Mouse (Mus musculus) lung, embryonic 14.5 days (tissue): ENCODE results near the gene Nlrp14. TPM values are rescaled to one million over a fixed set of nuclear protein-coding genes. Genes with fewer than 3 reads are reported as not detected.
"Not testable (repeated sequence)": the region's sequence is repeated elsewhere in the genome, so short reads cannot be mapped to it uniquely, and the experiment has no call there.

ENCODE experiments used
- ATAC-seq: fragments of 200-750 bp; cut with Nextera tagmentation; 2 replicates; pipeline ENCODE4 v1.8.0; 2017; ENCODE audit warnings: mild to moderate bottlenecking, moderate TSS enrichment, moderate library complexity; ENCODE audit not compliant: insufficient read depth
- DNase-seq: peaks from one replicate; pipeline ENCODE4 v3.0.0-alpha.2; 2015
- H3K27ac ChIP-seq: fragments of 300-500 bp; sonication (generic); 2 replicates; pipeline ENCODE4 v1.5.1; 2014; ENCODE audit warnings: low read depth, mild to moderate bottlenecking, moderate library complexity
- H3K27me3 ChIP-seq: fragments of 300-500 bp; sonication (generic); 2 replicates; pipeline ENCODE4 v1.6.1; 2014; ENCODE audit warnings: low read length, control low read depth; ENCODE audit not compliant: insufficient read depth
- H3K36me3 ChIP-seq: fragments of 300-500 bp; sonication (generic); 2 replicates; pipeline ENCODE4 v1.6.1; 2014; ENCODE audit warnings: control low read depth; ENCODE audit not compliant: insufficient read depth
- H3K4me1 ChIP-seq: fragments of 300-500 bp; sonication (generic); 2 replicates; pipeline ENCODE4 v1.6.1; 2014; ENCODE audit warnings: antibody characterized with exemption, control low read depth; ENCODE audit not compliant: insufficient read depth
- H3K4me2 ChIP-seq: fragments of 300-500 bp; sonication (generic); 2 replicates; pipeline ENCODE4 v1.6.1; 2014; ENCODE audit warnings: mild to moderate bottlenecking
- H3K4me3 ChIP-seq: fragments of 300-500 bp; sonication (generic); 2 replicates; pipeline ENCODE4 v1.5.1; 2014; ENCODE audit warnings: low read depth, low read length
- H3K9ac ChIP-seq: fragments of 300-500 bp; sonication (generic); 2 replicates; pipeline ENCODE4 v1.6.1; 2014
- H3K9me3 ChIP-seq: fragments of 300-500 bp; sonication (generic); 2 replicates; pipeline ENCODE4 v1.6.1; 2016; ENCODE audit warnings: low read depth, low read length, control low read depth
- CTCF ChIP-seq: IDR thresholded peaks from 2 replicates; pipeline ENCODE4 v1.5.1; 2016; ENCODE audit warnings: antibody characterized with exemption, low read depth
- WGBS: fragments of 180-500 bp; shearing (Covaris S2); extraction: QIAGEN DNeasy Blood & Tissue Kit; methylation state at CpG from one replicate; pipeline ENCODE4 v1.1.7; 2014; 5-methylcytosine and 5-hydroxymethylcytosine counted together
- polyA plus RNA-seq: library from polyadenylated mRNA; unstranded; fragments of >200 nt; fragmentation: Nextera tagmentation; extraction: Ambion mirVana; gene quantifications from 2 replicates; pipeline ENCODE4 v1.2.1, GENCODE M21; 2014

Nlrp14 gene
- not detected in 2 replicates for polyA plus RNA-seq

- Histone ChIP-seq H3K4me2 (no peak within 1 kb of the TSS), H3K36me3 (no peaks in the 10 kb centered on the region), H3K27me3 (no peaks in the 10 kb centered on the region), H3K27ac (no peak within 1 kb of the TSS), H3K9me3 (no peaks in the 10 kb centered on the region), H3K4me3 (no peak within 1 kb of the TSS), H3K9ac (no peak within 1 kb of the TSS), H3K4me1 (no peaks in the 10 kb centered on the region)
- no peak for ATAC-seq
- no peak for DNase-seq
- no peak for TF ChIP-seq CTCF
- 76% methylated on average over 10 of the region's 10 CpGs for WGBS
Measured at GRCm38 (mm10) chr7:107166690-107167089, at the start of gene Nlrp14. Gene Nlrp14, plus strand, starts transcription at chr7:107166990.

GRCm38 (mm10) chr7:107130983-107131382 lies 35.8 kb upstream of the Nlrp14 start, which contains the start of gene Olfr715:
Gene Olfr715, minus strand, starts transcription at chr7:107131083.
- not testable (repeated sequence) for H3K27ac ChIP-seq, H3K27me3 ChIP-seq, DNase-seq, H3K36me3 ChIP-seq, H3K4me1 ChIP-seq, H3K4me3 ChIP-seq, ATAC-seq, H3K4me2 ChIP-seq, H3K9ac ChIP-seq, H3K9me3 ChIP-seq
- WGBS: 68% methylated on average over 1 of the region's 3 CpGs

- H3K27me3 ChIP-seq, H3K4me3 ChIP-seq, H3K4me1 ChIP-seq, DNase-seq, H3K4me2 ChIP-seq, H3K36me3 ChIP-seq, H3K9ac ChIP-seq, H3K9me3 ChIP-seq, ATAC-seq, H3K27ac ChIP-seq: not testable (repeated sequence)
- 53% methylated on average over 2 of the region's 2 CpGs for WGBS
Measured at GRCm38 (mm10) chr7:107138027-107138426, 28.8 kb upstream of the Nlrp14 start, which contains the start of gene Olfr716. Gene Olfr716, plus strand, starts transcription at chr7:107138327.

GRCm38 (mm10) chr7:107180406-107180805 lies 13.6 kb downstream of the Nlrp14 start:
- Histone ChIP-seq H3K4me2 (no peak overlapping the region), H3K9ac (no peak overlapping the region), H3K36me3 (no peaks in the 10 kb centered on the region), H3K9me3 (no peaks in the 10 kb centered on the region), H3K27ac (no peak overlapping the region), H3K4me1 (no peaks in the 10 kb centered on the region), H3K4me3 (no peak overlapping the region), H3K27me3 (no peaks in the 10 kb centered on the region)
- no peak for TF ChIP-seq CTCF
- DNase-seq (no peak), ATAC-seq (no peak)
- 43% methylated on average over 2 of the region's 2 CpGs for WGBS

- Histone ChIP-seq H3K36me3 (no peaks in the 10 kb centered on the region), H3K9me3 (no peaks in the 10 kb centered on the region), H3K27ac (no peak overlapping the region), H3K4me1 (no peaks in the 10 kb centered on the region), H3K4me3 (no peak overlapping the region), H3K4me2 (no peak overlapping the region), H3K27me3 (no peaks in the 10 kb centered on the region), H3K9ac (no peak overlapping the region)
- peak; percentile 51 for DNase-seq
- 27% methylated on average over 3 of the region's 3 CpGs for WGBS
- ATAC-seq: no peak
- TF ChIP-seq CTCF: no peak
Measured at GRCm38 (mm10) chr7:107201817-107202216, 35.0 kb downstream of the Nlrp14 start.

- ATAC-seq (no peak), DNase-seq (no peak)
- H3K36me3 ChIP-seq: no peaks in the 10 kb centered on the region
- 85% methylated on average over 3 of the region's 3 CpGs for WGBS
- no peak overlapping the region for H3K27ac ChIP-seq
- peaks cover 37% of the 10 kb centered on the region for H3K27me3 ChIP-seq
- H3K9ac ChIP-seq: no peak overlapping the region
- no peak overlapping the region for H3K4me2 ChIP-seq
- peaks cover 18% of the 10 kb centered on the region for H3K9me3 ChIP-seq
- no peaks in the 10 kb centered on the region for H3K4me1 ChIP-seq
- TF ChIP-seq CTCF: no peak
- no peak overlapping the region for H3K4me3 ChIP-seq
Measured at GRCm38 (mm10) chr7:107207843-107208242, 41.1 kb downstream of the Nlrp14 start.

GRCm38 (mm10) chr7:107209204-107209860 lies 42.5 kb downstream of the Nlrp14 start, which contains the start of gene Rbmxl2:
Gene Rbmxl2, plus strand, starts transcription at chr7:107209445.
- 32% methylated on average over 61 of the region's 70 CpGs for WGBS

More at GRCm38 (mm10) chr7:107209204-107209860, 42.5 kb downstream of the Nlrp14 start, which contains the start of gene Rbmxl2:
- no peaks in the 10 kb centered on the region for H3K36me3 ChIP-seq
- no peak; the same call in 1 of the 2 replicates for TF ChIP-seq CTCF
- H3K27me3 ChIP-seq: peaks cover 37% of the 10 kb centered on the region
- ATAC-seq: no peak
- no peak for DNase-seq
- peak within 1 kb of the TSS; percentile 19 for H3K4me3 ChIP-seq
- no peaks in the 10 kb centered on the region for H3K4me1 ChIP-seq
- H3K27ac ChIP-seq: no peak within 1 kb of the TSS
- peaks cover 18% of the 10 kb centered on the region for H3K9me3 ChIP-seq
- H3K9ac ChIP-seq: no peak within 1 kb of the TSS
- no peak within 1 kb of the TSS for H3K4me2 ChIP-seq
